Mouse (Mus musculus): ENCODE results near the gene Fam181b.

Gene Fam181b

GRCm38 (mm10) chr7:93079785-93080730 is at the start of gene Fam181b:
TSS of gene Fam181b (plus strand) at chr7:93079865.
- no peak for DNase-seq

- DNase-seq, result no peak
These were observed 41.7 kb upstream of the Fam181b start for GRCm38 (mm10) chr7:93037763-93038471.

GRCm38 (mm10) chr7:93038472-93038828 is 41.2 kb upstream of the Fam181b start:
- DNase-seq, result no peak

GRCm38 (mm10) chr7:93039542-93039941 is 40.1 kb upstream of the Fam181b start:
- no peak for DNase-seq

GRCm38 (mm10) chr7:93044359-93044758 is 35.3 kb upstream of the Fam181b start:
- DNase-seq, result no peak

- no peak for DNase-seq
These were observed 34.9 kb upstream of the Fam181b start for GRCm38 (mm10) chr7:93044788-93045187.

- DNase-seq, result no peak
These were observed 18.8 kb upstream of the Fam181b start for GRCm38 (mm10) chr7:93060831-93061230.

- no peak for DNase-seq
These were observed 17.9 kb upstream of the Fam181b start for GRCm38 (mm10) chr7:93061747-93062146.

GRCm38 (mm10) chr7:93062189-93062588 is 17.5 kb upstream of the Fam181b start:
- DNase-seq, result no peak

- DNase-seq, result no peak
These were observed 12.1 kb upstream of the Fam181b start for GRCm38 (mm10) chr7:93067464-93068015.

GRCm38 (mm10) chr7:93076435-93076960 is 3.2 kb upstream of the Fam181b start:
- no peak for DNase-seq

- DNase-seq, result no peak
These were observed 263 bp upstream of the Fam181b start for GRCm38 (mm10) chr7:93079420-93079784.

- DNase-seq, result no peak
These were observed 1.2 kb downstream of the Fam181b start for GRCm38 (mm10) chr7:93080731-93081430.

GRCm38 (mm10) chr7:93093371-93094058 is 13.8 kb downstream of the Fam181b start:
- no peak for DNase-seq

- DNase-seq, result no peak
These were observed 15.8 kb downstream of the Fam181b start for GRCm38 (mm10) chr7:93095511-93095910.

- no peak for DNase-seq
These were observed 25.2 kb downstream of the Fam181b start for GRCm38 (mm10) chr7:93104776-93105340.

- DNase-seq, result no peak
These were observed 30.8 kb downstream of the Fam181b start for GRCm38 (mm10) chr7:93110370-93110965.

GRCm38 (mm10) chr7:93111056-93111455 is 31.4 kb downstream of the Fam181b start:
- no peak for DNase-seq

GRCm38 (mm10) chr7:93117561-93117960 is 37.9 kb downstream of the Fam181b start:
- DNase-seq, result no peak

GRCm38 (mm10) chr7:93123936-93124335 is 44.3 kb downstream of the Fam181b start:
- no peak for DNase-seq
